Mouse (Mus musculus): ENCODE measurements around the gene Nhlrc4. TPM values are rescaled to one million over a fixed set of nuclear protein-coding genes. Genes with fewer than 3 reads are reported as not detected.

Gene Nhlrc4
- polyA plus RNA-seq, 1 experiment from 2014 or later, result 0.46 TPM

- Histone ChIP-seq H3K9me3 (no peaks in the 10 kb centered on the region), H3K27me3 (replicated peaks) (peaks cover 27% of the 10 kb centered on the region), H3K9ac (no peak overlapping the region), H3K4me3 (replicated peaks) (no peak overlapping the region), H3K27ac (no peak overlapping the region), H3K36me3 (peaks cover 6% of the 10 kb centered on the region; the same call in 1 of the 2 replicates), H3K4me2 (replicated peaks) (no peak overlapping the region), H3K4me1 (replicated peaks) (peaks cover 10% of the 10 kb centered on the region)
- no peak for ATAC-seq
- WGBS, result 77% methylated on average over 7 of the region's 7 CpGs
Measured at GRCm38 (mm10) chr17:25956201-25956600, 11.4 kb upstream of the Nhlrc4 start.

GRCm38 (mm10) chr17:25955736-25956135, 11.0 kb upstream of the Nhlrc4 start:
- WGBS, result 56% methylated on average over 3 of the region's 3 CpGs
- ATAC-seq, result no peak

GRCm38 (mm10) chr17:25954671-25955070, 9.9 kb upstream of the Nhlrc4 start:
- Histone ChIP-seq H3K4me3 (replicated peaks) (no peak overlapping the region), H3K27me3 (replicated peaks) (peaks cover 41% of the 10 kb centered on the region), H3K9ac (no peak overlapping the region), H3K9me3 (no peaks in the 10 kb centered on the region), H3K4me2 (replicated peaks) (no peak overlapping the region), H3K36me3 (peaks cover 6% of the 10 kb centered on the region; the same call in 1 of the 2 replicates), H3K4me1 (replicated peaks) (peaks cover 12% of the 10 kb centered on the region), H3K27ac (no peak overlapping the region)
- ATAC-seq, result no peak
- 93% methylated on average over 2 of the region's 2 CpGs for WGBS

More at GRCm38 (mm10) chr17:25955736-25956135, 11.0 kb upstream of the Nhlrc4 start:
- H3K9me3 ChIP-seq, result no peaks in the 10 kb centered on the region
- H3K4me1 ChIP-seq (replicated peaks), result peaks cover 12% of the 10 kb centered on the region
- H3K9ac ChIP-seq, result no peak overlapping the region
- H3K27ac ChIP-seq, result no peak overlapping the region
- H3K27me3 ChIP-seq (replicated peaks), result peaks cover 32% of the 10 kb centered on the region
- H3K36me3 ChIP-seq, result peaks cover 6% of the 10 kb centered on the region; the same call in 1 of the 2 replicates
- H3K4me2 ChIP-seq (replicated peaks), result no peak overlapping the region
- H3K4me3 ChIP-seq (replicated peaks), result no peak overlapping the region

GRCm38 (mm10) chr17:25953161-25953560, 8.4 kb upstream of the Nhlrc4 start:
- WGBS, result 80% methylated on average over 5 of the region's 5 CpGs
- no peak overlapping the region for H3K9ac ChIP-seq
- H3K4me3 ChIP-seq (replicated peaks), result no peak overlapping the region
- H3K36me3 ChIP-seq, result no peaks in the 10 kb centered on the region
- H3K4me1 ChIP-seq (replicated peaks), result peaks cover 12% of the 10 kb centered on the region
- H3K4me2 ChIP-seq (replicated peaks), result no peak overlapping the region
- ATAC-seq, result no peak
- H3K9me3 ChIP-seq, result no peaks in the 10 kb centered on the region
- H3K27me3 ChIP-seq (replicated peaks), result peaks cover 41% of the 10 kb centered on the region
- no peak overlapping the region for H3K27ac ChIP-seq

GRCm38 (mm10) chr17:25951803-25952623, 7.3 kb upstream of the Nhlrc4 start, which contains the start of gene A930017K11Rik:
A930017K11Rik (minus strand) TSS chr17:25952565.
- Histone ChIP-seq H3K36me3 (no peaks in the 10 kb centered on the region), H3K27me3 (replicated peaks) (peaks cover 41% of the 10 kb centered on the region), H3K27ac (no peak within 1 kb of the TSS), H3K4me3 (replicated peaks) (peak within 1 kb of the TSS; percentile 40), H3K9me3 (no peaks in the 10 kb centered on the region), H3K9ac (peak within 1 kb of the TSS; percentile 36; the same call in 1 of the 2 replicates), H3K4me2 (replicated peaks) (peak within 1 kb of the TSS; percentile 88), H3K4me1 (replicated peaks) (peaks cover 12% of the 10 kb centered on the region)
- WGBS, result 1% methylated on average over 58 of the region's 58 CpGs
- ATAC-seq, result peak; percentile 44

GRCm38 (mm10) chr17:25951225-25951802, 6.6 kb upstream of the Nhlrc4 start:
- H3K4me3 ChIP-seq (replicated peaks), result peak overlapping the region; percentile 40
- under 1% methylated on average over 33 of the region's 33 CpGs for WGBS
- H3K9me3 ChIP-seq, result no peaks in the 10 kb centered on the region
- H3K4me1 ChIP-seq (replicated peaks), result peaks cover 12% of the 10 kb centered on the region
- no peaks in the 10 kb centered on the region for H3K36me3 ChIP-seq
- ATAC-seq, result peak; percentile 52
- H3K27me3 ChIP-seq (replicated peaks), result peaks cover 41% of the 10 kb centered on the region
- no peak overlapping the region for H3K27ac ChIP-seq
- peak overlapping the region; percentile 88 for H3K4me2 ChIP-seq (replicated peaks)
- 0 out of 2 replicates have a peak overlapping the region, but pooled peaks have one; percentile 17 for H3K9ac ChIP-seq

GRCm38 (mm10) chr17:25950706-25951105, 5.9 kb upstream of the Nhlrc4 start:
- no peak overlapping the region for H3K9ac ChIP-seq
- peak overlapping the region; percentile 88 for H3K4me2 ChIP-seq (replicated peaks)
- no peaks in the 10 kb centered on the region for H3K9me3 ChIP-seq
- no peaks in the 10 kb centered on the region for H3K36me3 ChIP-seq
- H3K4me1 ChIP-seq (replicated peaks), result peaks cover 12% of the 10 kb centered on the region
- H3K4me3 ChIP-seq (replicated peaks), result no peak overlapping the region
- no CpG with 5 or more reads among the region's 3 CpGs for WGBS
- peaks cover 41% of the 10 kb centered on the region for H3K27me3 ChIP-seq (replicated peaks)
- H3K27ac ChIP-seq, result no peak overlapping the region
- no peak for ATAC-seq

GRCm38 (mm10) chr17:25949981-25950380, 5.2 kb upstream of the Nhlrc4 start:
- Histone ChIP-seq H3K4me1 (replicated peaks) (peaks cover 12% of the 10 kb centered on the region), H3K36me3 (no peaks in the 10 kb centered on the region), H3K4me2 (replicated peaks) (no peak overlapping the region), H3K9ac (no peak overlapping the region), H3K27me3 (replicated peaks) (peaks cover 41% of the 10 kb centered on the region), H3K9me3 (no peaks in the 10 kb centered on the region), H3K27ac (no peak overlapping the region), H3K4me3 (replicated peaks) (no peak overlapping the region)
- ATAC-seq, result no peak
- 65% methylated on average over 5 of the region's 5 CpGs for WGBS

- WGBS, result 81% methylated on average over 8 of the region's 8 CpGs
- no peak for ATAC-seq
- H3K27me3 ChIP-seq (replicated peaks), result peaks cover 33% of the 10 kb centered on the region
- H3K27ac ChIP-seq, result no peak overlapping the region
- no peak overlapping the region for H3K4me3 ChIP-seq (replicated peaks)
- no peaks in the 10 kb centered on the region for H3K9me3 ChIP-seq
- peaks cover 12% of the 10 kb centered on the region for H3K4me1 ChIP-seq (replicated peaks)
- no peak overlapping the region for H3K9ac ChIP-seq
- H3K36me3 ChIP-seq, result no peaks in the 10 kb centered on the region
- H3K4me2 ChIP-seq (replicated peaks), result no peak overlapping the region
Measured at GRCm38 (mm10) chr17:25948051-25948450, 3.3 kb upstream of the Nhlrc4 start.

GRCm38 (mm10) chr17:25947576-25947975, 2.8 kb upstream of the Nhlrc4 start:
- Histone ChIP-seq H3K4me1 (replicated peaks) (peaks cover 13% of the 10 kb centered on the region), H3K27ac (no peak overlapping the region), H3K4me2 (replicated peaks) (no peak overlapping the region), H3K27me3 (replicated peaks) (peaks cover 28% of the 10 kb centered on the region), H3K9me3 (no peaks in the 10 kb centered on the region), H3K36me3 (no peaks in the 10 kb centered on the region), H3K9ac (no peak overlapping the region), H3K4me3 (replicated peaks) (no peak overlapping the region)
- WGBS, result 87% methylated on average over 4 of the region's 4 CpGs
- no peak for ATAC-seq

- Histone ChIP-seq H3K36me3 (no peaks in the 10 kb centered on the region), H3K4me2 (replicated peaks) (no peak overlapping the region), H3K9me3 (no peaks in the 10 kb centered on the region), H3K9ac (no peak overlapping the region), H3K27ac (no peak overlapping the region), H3K4me1 (replicated peaks) (peaks cover 11% of the 10 kb centered on the region), H3K4me3 (replicated peaks) (no peak overlapping the region), H3K27me3 (replicated peaks) (peaks cover 21% of the 10 kb centered on the region)
- 77% methylated on average over 8 of the region's 8 CpGs for WGBS
- ATAC-seq, result no peak
Measured at GRCm38 (mm10) chr17:25946891-25947290, 2.1 kb upstream of the Nhlrc4 start.

- no peak for ATAC-seq
- Histone ChIP-seq H3K9me3 (no peaks in the 10 kb centered on the region), H3K27ac (no peak overlapping the region), H3K4me2 (replicated peaks) (no peak overlapping the region), H3K27me3 (replicated peaks) (peaks cover 16% of the 10 kb centered on the region), H3K4me1 (replicated peaks) (peaks cover 8% of the 10 kb centered on the region), H3K36me3 (no peaks in the 10 kb centered on the region), H3K4me3 (replicated peaks) (no peak overlapping the region), H3K9ac (no peak overlapping the region)
- 77% methylated on average over 7 of the region's 7 CpGs for WGBS
Measured at GRCm38 (mm10) chr17:25946349-25946748, 1.6 kb upstream of the Nhlrc4 start.

All from intestine, embryonic 15.5 days (tissue).